Mouse (Mus musculus): ENCODE measurements around the gene Ttn. TPM values are rescaled to one million over a fixed set of nuclear protein-coding genes. Genes with fewer than 3 reads are reported as not detected.
A peak's percentile ranks its signal among the peaks of the same experiment; 100 is the strongest.

The Ttn gene
- total and polyA plus RNA-seq, 2 experiments from 2014 or later, result 0.41 to 0.99 TPM

DNA sequence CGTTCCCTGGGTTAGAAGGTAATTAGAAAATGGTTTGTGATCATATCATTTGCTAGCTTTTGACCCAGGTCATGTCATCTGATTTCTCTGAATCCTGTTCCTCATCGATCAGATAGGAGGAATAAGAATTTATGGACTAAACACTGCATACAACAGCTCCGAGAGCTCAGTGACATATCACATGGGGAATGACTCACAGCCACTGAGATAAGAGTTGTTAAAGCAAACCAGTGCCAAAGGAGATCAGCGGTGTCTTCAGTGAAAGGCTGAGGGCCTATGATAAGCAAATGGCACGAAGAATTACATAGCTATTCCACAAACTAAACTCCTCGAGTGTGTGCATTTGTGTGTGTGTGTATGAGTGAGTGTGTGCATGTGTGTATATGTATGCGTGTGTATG is 54.0 kb downstream of the Ttn start:
- Histone ChIP-seq H3K9me3 (ENCODE audit: low read length) (no peaks in the 10 kb centered on the region), H3K27ac (ENCODE audit: low read depth, low read length) (no peak overlapping the region), H3K9ac (replicated peaks; ENCODE audit: low read length, poor library complexity, severe bottlenecking) (no peak overlapping the region), H3K27me3 (ENCODE audit: insufficient read depth, low read length) (no peaks in the 10 kb centered on the region), H3K4me3 (ENCODE audit: low read depth, low read length) (no peak overlapping the region), H3K36me3 (ENCODE audit: insufficient read depth, low read length) (no peaks in the 10 kb centered on the region), H3K4me2 (ENCODE audit: low read depth, low read length, poor library complexity, severe bottlenecking) (no peak overlapping the region), H3K4me1 (ENCODE audit: insufficient read depth, low read length) (no peaks in the 10 kb centered on the region)
- no peak for TF ChIP-seq CTCF (IDR thresholded peaks at IDR 0.05)
- DNase-seq (ENCODE audit: low spot score) (no peak), ATAC-seq (ENCODE audit: low FRiP score) (no peak)
- WGBS, result 88% methylated on average over 7 of the region's 7 CpGs

DNA sequence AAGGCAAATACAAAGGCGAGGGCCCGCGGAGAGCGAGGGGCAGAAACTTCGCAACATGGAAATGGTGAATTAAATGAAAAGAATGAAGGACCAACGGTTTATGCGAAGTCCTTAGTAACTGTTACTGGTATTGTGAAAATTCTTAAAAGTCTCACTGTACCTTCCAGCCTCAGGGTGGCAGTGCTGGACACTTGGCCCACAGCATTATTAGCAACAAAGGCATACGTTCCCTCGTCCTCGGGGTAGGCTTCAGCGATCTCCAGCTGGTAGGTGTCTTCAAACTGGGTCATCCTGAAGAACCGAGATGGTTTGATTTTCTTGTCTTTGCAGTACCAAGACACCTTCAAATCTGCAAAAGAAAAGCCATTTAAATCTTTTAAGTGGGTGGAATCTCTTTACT is 55.4 kb downstream of the Ttn start:
- WGBS, result 71% methylated on average over 12 of the region's 12 CpGs
- Histone ChIP-seq H3K9ac (replicated peaks; ENCODE audit: low read length, poor library complexity, severe bottlenecking) (no peak overlapping the region), H3K36me3 (ENCODE audit: insufficient read depth, low read length) (no peaks in the 10 kb centered on the region), H3K4me3 (ENCODE audit: low read depth, low read length) (no peak overlapping the region), H3K4me1 (ENCODE audit: insufficient read depth, low read length) (no peaks in the 10 kb centered on the region), H3K27ac (ENCODE audit: low read depth, low read length) (no peak overlapping the region), H3K27me3 (ENCODE audit: insufficient read depth, low read length) (no peaks in the 10 kb centered on the region), H3K4me2 (ENCODE audit: low read depth, low read length, poor library complexity, severe bottlenecking) (no peak overlapping the region), H3K9me3 (ENCODE audit: low read length) (no peaks in the 10 kb centered on the region)
- TF ChIP-seq CTCF (IDR thresholded peaks at IDR 0.05), result peak; percentile 59
- peak; percentile 26 for DNase-seq (ENCODE audit: low spot score)
- no peak for ATAC-seq (ENCODE audit: low FRiP score)

DNA sequence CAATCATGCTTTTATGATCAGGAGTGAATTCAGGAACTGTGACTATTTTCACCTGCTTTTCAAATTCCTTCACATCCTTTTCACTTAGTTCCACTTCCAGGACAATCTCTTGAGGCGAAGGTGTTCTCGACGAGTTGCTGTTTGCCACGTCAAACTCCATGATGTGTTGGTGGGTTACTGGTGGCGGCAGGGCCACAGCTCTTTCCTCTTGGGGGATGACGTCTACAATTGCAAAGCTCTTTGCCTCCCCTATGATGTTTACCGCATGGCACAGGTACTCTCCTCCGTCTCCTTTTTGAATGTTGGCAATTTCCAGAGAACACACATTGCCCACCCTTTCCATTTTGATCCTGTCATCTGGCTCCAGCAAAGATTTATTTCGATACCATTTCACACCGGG is 67.4 kb downstream of the Ttn start:
- Histone ChIP-seq H3K4me2 (ENCODE audit: low read depth, low read length, poor library complexity, severe bottlenecking) (no peak overlapping the region), H3K9ac (replicated peaks; ENCODE audit: low read length, poor library complexity, severe bottlenecking) (no peak overlapping the region), H3K4me1 (ENCODE audit: insufficient read depth, low read length) (no peaks in the 10 kb centered on the region), H3K4me3 (ENCODE audit: low read depth, low read length) (no peak overlapping the region), H3K9me3 (ENCODE audit: low read length) (no peaks in the 10 kb centered on the region), H3K27ac (ENCODE audit: low read depth, low read length) (no peak overlapping the region), H3K36me3 (ENCODE audit: insufficient read depth, low read length) (no peaks in the 10 kb centered on the region), H3K27me3 (ENCODE audit: insufficient read depth, low read length) (no peaks in the 10 kb centered on the region)
- 96% methylated on average over 10 of the region's 10 CpGs for WGBS
- ATAC-seq (ENCODE audit: low FRiP score) (no peak), DNase-seq (ENCODE audit: low spot score) (no peak)
- no peak for TF ChIP-seq CTCF (IDR thresholded peaks at IDR 0.05)

DNA sequence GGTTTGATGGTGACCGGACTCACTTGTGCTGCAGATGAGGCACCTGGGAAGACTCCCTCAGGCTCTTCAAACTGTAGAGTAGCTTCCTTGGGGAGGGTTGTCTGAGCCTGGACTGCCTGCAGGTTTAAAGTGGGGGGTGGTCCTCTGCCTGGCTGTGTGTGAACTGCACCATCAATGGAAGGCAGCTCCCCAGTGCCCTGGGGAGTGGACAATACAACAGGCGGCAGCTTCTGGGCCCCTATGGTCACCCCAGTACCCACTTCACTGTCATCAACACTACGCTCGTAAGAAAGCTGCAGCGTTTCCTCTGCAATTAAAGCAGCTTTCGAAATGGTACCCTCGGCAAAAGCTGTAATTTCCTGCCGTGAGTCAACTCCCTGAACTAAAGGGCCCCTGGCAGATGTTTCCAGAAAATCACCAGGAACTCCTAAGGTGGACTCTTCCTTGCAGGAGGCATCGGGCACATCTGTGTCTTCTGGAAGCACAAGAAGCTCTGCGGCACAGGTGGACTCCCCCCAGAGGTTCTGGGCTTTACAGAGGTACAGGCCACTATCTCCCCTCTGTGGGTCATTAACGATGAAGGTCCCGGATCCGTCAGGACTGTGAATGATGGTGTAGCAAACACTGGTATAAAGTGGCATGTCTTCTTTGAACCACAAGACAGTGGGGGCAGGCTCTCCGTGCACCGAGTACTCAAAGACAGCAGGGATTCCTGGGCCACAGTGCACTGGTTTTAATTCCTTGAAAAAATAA is 73.5 kb downstream of the Ttn start:
- H3K27ac ChIP-seq (ENCODE audit: low read depth, low read length), result no peak overlapping the region
- no peaks in the 10 kb centered on the region for H3K4me1 ChIP-seq (ENCODE audit: insufficient read depth, low read length)
- no peak for DNase-seq (ENCODE audit: low spot score)
- no peak overlapping the region for H3K4me2 ChIP-seq (ENCODE audit: low read depth, low read length, poor library complexity, severe bottlenecking)
- TF ChIP-seq CTCF (IDR thresholded peaks at IDR 0.05), result no peak
- no peaks in the 10 kb centered on the region for H3K9me3 ChIP-seq (ENCODE audit: low read length)
- no peak overlapping the region for H3K9ac ChIP-seq (replicated peaks; ENCODE audit: low read length, poor library complexity, severe bottlenecking)
- 80% methylated on average over 15 of the region's 15 CpGs for WGBS
- ATAC-seq (ENCODE audit: low FRiP score), result no peak
- H3K36me3 ChIP-seq (ENCODE audit: insufficient read depth, low read length), result no peaks in the 10 kb centered on the region
- no peaks in the 10 kb centered on the region for H3K27me3 ChIP-seq (ENCODE audit: insufficient read depth, low read length)
- H3K4me3 ChIP-seq (ENCODE audit: low read depth, low read length), result no peak overlapping the region

DNA sequence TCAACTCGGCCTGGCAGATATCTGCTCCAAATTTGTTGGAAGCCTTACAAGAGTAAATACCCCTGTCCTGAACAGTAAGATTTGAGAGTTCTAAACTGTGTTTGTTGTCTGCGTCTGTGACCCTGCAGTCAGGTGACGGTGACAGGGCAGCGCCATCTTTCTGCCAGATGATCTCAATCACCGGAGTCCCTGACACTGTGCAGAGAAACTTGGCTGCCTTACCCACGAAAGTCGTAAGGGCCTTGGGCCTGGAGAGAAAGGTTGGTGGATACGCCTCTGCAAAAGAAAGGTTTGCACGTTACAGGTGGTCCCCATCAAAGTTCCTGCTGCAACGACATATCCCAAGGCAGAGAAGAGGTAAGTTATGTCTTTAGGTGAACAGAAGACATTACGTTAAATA is 79.0 kb downstream of the Ttn start:
- no peak for TF ChIP-seq CTCF (IDR thresholded peaks at IDR 0.05)
- DNase-seq (ENCODE audit: low spot score), result no peak
- Histone ChIP-seq H3K36me3 (ENCODE audit: insufficient read depth, low read length) (no peaks in the 10 kb centered on the region), H3K4me2 (ENCODE audit: low read depth, low read length, poor library complexity, severe bottlenecking) (no peak overlapping the region), H3K9me3 (ENCODE audit: low read length) (no peaks in the 10 kb centered on the region), H3K9ac (replicated peaks; ENCODE audit: low read length, poor library complexity, severe bottlenecking) (no peak overlapping the region), H3K27ac (ENCODE audit: low read depth, low read length) (no peak overlapping the region), H3K27me3 (ENCODE audit: insufficient read depth, low read length) (no peaks in the 10 kb centered on the region), H3K4me3 (ENCODE audit: low read depth, low read length) (no peak overlapping the region), H3K4me1 (ENCODE audit: insufficient read depth, low read length) (no peaks in the 10 kb centered on the region)
- 94% methylated on average over 11 of the region's 11 CpGs for WGBS
- ATAC-seq (ENCODE audit: low FRiP score), result no peak

DNA sequence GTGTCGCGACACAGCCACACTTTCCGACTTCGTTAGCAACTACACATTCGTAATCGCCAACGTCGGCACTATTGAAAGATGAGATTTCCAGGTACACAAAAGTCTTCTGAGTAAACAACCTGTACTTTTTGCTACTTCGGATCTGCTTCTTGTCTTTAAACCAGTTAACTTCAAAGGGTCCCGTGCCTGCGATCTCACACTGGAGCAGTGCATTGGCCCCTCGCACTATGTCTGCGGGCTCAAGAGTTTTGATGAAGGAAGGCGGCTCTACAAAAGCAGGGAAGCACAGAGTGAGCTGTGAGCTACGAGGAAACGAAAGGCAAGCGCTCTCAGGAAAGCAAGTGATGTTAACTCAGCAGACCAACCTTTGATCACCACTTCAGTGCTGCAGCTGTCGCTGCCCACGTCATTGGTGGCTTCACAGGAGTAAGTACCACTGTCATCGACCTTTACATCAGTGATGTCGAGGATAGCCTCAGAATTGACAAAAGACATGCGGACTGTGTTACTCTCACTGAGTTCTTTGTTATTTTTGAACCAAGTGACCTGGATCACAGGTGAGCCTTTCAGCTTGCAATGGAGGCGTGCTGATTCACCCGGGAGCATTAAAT is 80.8 kb downstream of the Ttn start:
- H3K27me3 ChIP-seq (ENCODE audit: insufficient read depth, low read length), result no peaks in the 10 kb centered on the region
- no peak overlapping the region for H3K9ac ChIP-seq (replicated peaks; ENCODE audit: low read length, poor library complexity, severe bottlenecking)
- H3K9me3 ChIP-seq (ENCODE audit: low read length), result no peaks in the 10 kb centered on the region
- DNase-seq (ENCODE audit: low spot score) (no peak), ATAC-seq (ENCODE audit: low FRiP score) (no peak)
- H3K4me1 ChIP-seq (ENCODE audit: insufficient read depth, low read length), result no peaks in the 10 kb centered on the region
- H3K4me3 ChIP-seq (ENCODE audit: low read depth, low read length), result no peak overlapping the region
- no peak overlapping the region for H3K4me2 ChIP-seq (ENCODE audit: low read depth, low read length, poor library complexity, severe bottlenecking)
- no peaks in the 10 kb centered on the region for H3K36me3 ChIP-seq (ENCODE audit: insufficient read depth, low read length)
- no peak for TF ChIP-seq CTCF (IDR thresholded peaks at IDR 0.05)
- H3K27ac ChIP-seq (ENCODE audit: low read depth, low read length), result no peak overlapping the region
- 86% methylated on average over 24 of the region's 24 CpGs for WGBS
